Mouse (Mus musculus) erythroblast, embryonic 14.5 days (primary cell): ENCODE data around the gene Taf4.

Experiments
- GATA1 ChIP-seq: IDR thresholded peaks from 2 replicates; pipeline ENCODE4 v1.6.1; 2012; ENCODE audit warnings: low read length, inconsistent platforms, mixed read lengths
- TAL1 ChIP-seq: IDR thresholded peaks from 3 replicates; pipeline ENCODE4 v1.6.1; 2012; ENCODE audit warnings: low read length, inconsistent platforms, mixed read lengths

- TF ChIP-seq TAL1 (no peak), GATA1 (no peak)
These were observed 91.9 kb downstream of the Taf4 start for GRCm38 (mm10) chr2:179884561-179884960.
